Mouse (Mus musculus) ES-E14 (cell line): ENCODE results near the gene Grb10. TPM values are rescaled to one million over a fixed set of nuclear protein-coding genes. Genes with fewer than 3 reads are reported as not detected.

ENCODE experiments used
- DNase-seq: peaks from one replicate; pipeline ENCODE4 v3.0.0-alpha.2; 2013; ENCODE audit warnings: low read depth, low spot score
- H3K27ac ChIP-seq: 2 replicates; pipeline ENCODE4 v1.5.1; 2012; ENCODE audit warnings: low read depth, mild to moderate bottlenecking, low read length, moderate library complexity, mixed read lengths; ENCODE audit not compliant: poor library complexity, insufficient read depth, severe bottlenecking
- H3K36me3 ChIP-seq: 2 replicates; pipeline ENCODE4 v1.6.1; 2012; ENCODE audit warnings: mild to moderate bottlenecking, low read length, moderate library complexity, mixed read lengths; ENCODE audit not compliant: control insufficient read depth, poor library complexity, insufficient read depth, severe bottlenecking
- H3K4me1 ChIP-seq, 2 experiments: fragments of 150-350 bp in 1 of 2; sonication (generic) in 1 of 2; 2 replicates each; pipeline ENCODE4 v1.6.1; 2012; ENCODE audit warnings: low read length in 2 of 2, mild to moderate bottlenecking in 1 of 2, mixed read lengths in 1 of 2; ENCODE audit not compliant: control insufficient read depth in 2 of 2, insufficient read depth in 2 of 2, poor library complexity in 1 of 2
- H3K4me3 ChIP-seq, 2 experiments: fragments of 150-350 bp in 1 of 2; sonication (generic) in 1 of 2; 2 replicates each; pipeline ENCODE4 v1.5.1; 2012; ENCODE audit warnings: low read length in 2 of 2, low read depth in 1 of 2, mild to moderate bottlenecking in 1 of 2, mixed read lengths in 1 of 2; ENCODE audit not compliant: insufficient read depth in 1 of 2, poor library complexity in 1 of 2, severe bottlenecking in 1 of 2
- H3K9ac ChIP-seq: 2 replicates; pipeline ENCODE4 v1.6.1; 2012; ENCODE audit warnings: low read depth, mild to moderate bottlenecking, low read length, mixed read lengths; ENCODE audit not compliant: poor library complexity, insufficient read depth, severe bottlenecking
- H3K9me3 ChIP-seq: fragments of 150-350 bp; sonication (generic); 2 replicates; pipeline ENCODE4 v1.6.1; 2012; ENCODE audit warnings: low read depth, mild to moderate bottlenecking, low read length; ENCODE audit not compliant: control insufficient read depth, insufficient read depth
- CHD2 ChIP-seq: IDR thresholded peaks from 2 replicates; pipeline ENCODE4 v1.6.1; 2014; ENCODE audit warnings: mild to moderate bottlenecking, low read depth, low read length, inconsistent platforms
- HCFC1 ChIP-seq: IDR thresholded peaks from 2 replicates; pipeline ENCODE4 v1.6.1; 2012; ENCODE audit warnings: low read length, inconsistent platforms, borderline replicate concordance; ENCODE audit not compliant: insufficient read depth
- MAFK ChIP-seq: IDR thresholded peaks from 2 replicates; pipeline ENCODE4 v1.6.1; 2014; ENCODE audit warnings: mild to moderate bottlenecking, low read depth, low read length, inconsistent platforms; ENCODE audit not compliant: insufficient read depth
- ZC3H11A ChIP-seq: IDR thresholded peaks from 2 replicates; pipeline ENCODE4 v1.6.1; 2012; ENCODE audit warnings: low read depth, mild to moderate bottlenecking, inconsistent platforms, low read length, borderline replicate concordance
- ZNF384 ChIP-seq: IDR thresholded peaks from 2 replicates; pipeline ENCODE4 v1.6.1; 2012; ENCODE audit warnings: low read depth, low read length, inconsistent platforms
- in situ Hi-C, 2 experiments: fragments of 600-800 bp; cut with MboI; formaldehyde crosslinking; loops; one replicate each; pipeline ENCODE4 v1.15.1; 2025; ENCODE audit warnings: low sequenced_read_pairs in 2 of 2, inconsistent platforms in 1 of 2; ENCODE audit not compliant: unreplicated experiment in 2 of 2
- total RNA-seq: library from RNA; depleted of rRNA; stranded (reverse); fragments of 300-350 nt; gene quantifications from 2 replicates; pipeline ENCODE4 v1.2.3, GENCODE M21; 2012

Gene Grb10
- total RNA-seq, 1 experiment: 33.4 TPM

DNA sequence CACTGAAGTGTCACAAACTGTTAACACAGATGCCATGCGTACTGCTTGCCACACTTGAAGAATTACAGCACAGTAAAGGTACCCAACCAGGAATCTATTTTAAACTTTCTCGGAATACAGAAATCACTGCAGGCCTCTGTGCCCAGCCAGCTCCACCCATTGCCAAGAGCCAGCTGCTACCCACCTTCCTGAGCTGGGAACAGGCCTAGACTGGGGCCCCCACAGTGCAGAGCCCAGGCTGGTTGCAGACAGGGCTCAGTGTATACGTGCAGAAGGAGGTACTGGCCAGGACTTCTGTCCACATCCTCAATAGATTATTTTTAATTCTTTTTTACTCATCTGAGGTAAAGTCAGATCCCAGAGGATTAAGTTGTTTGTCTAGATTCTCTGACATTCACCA is 39.6 kb downstream of the Grb10 start:
- no peak overlapping the region for H3K4me3 ChIP-seq
- in situ Hi-C loops: no loop called here
- no peak for DNase-seq
- no peak overlapping the region for H3K27ac ChIP-seq
- H3K9me3 ChIP-seq: no peaks in the 10 kb centered on the region
- TF ChIP-seq HCFC1: no peak
- TF ChIP-seq CHD2: no peak
- TF ChIP-seq ZNF384: no peak
- no peak for TF ChIP-seq ZC3H11A
- no peak for TF ChIP-seq MAFK
- no peaks in the 10 kb centered on the region for H3K4me1 ChIP-seq
- H3K9ac ChIP-seq: no peak overlapping the region
- no peaks in the 10 kb centered on the region for H3K36me3 ChIP-seq

DNA sequence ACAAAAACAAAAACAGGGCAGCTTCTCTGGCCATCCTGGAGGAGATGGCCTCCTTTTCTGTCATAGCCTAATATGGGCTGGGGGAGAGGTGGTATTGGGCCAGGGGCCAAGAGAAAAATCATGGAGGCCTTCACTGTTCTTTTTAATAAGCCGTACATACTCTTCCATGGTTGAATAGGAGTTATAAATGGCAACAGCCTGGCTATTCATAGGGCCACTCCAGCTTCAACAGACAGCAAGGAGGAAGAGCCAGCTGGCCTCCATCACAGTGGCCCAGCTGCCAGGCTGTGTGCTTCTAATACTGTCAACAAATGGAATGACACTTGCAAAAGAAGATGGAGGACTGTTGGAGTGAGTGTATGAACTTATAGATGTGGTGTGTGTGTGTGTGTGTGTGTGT is 41.4 kb downstream of the Grb10 start:
- H3K4me3 ChIP-seq: no peak overlapping the region
- no peaks in the 10 kb centered on the region for H3K36me3 ChIP-seq
- DNase-seq: no peak
- no peak overlapping the region for H3K9ac ChIP-seq
- H3K27ac ChIP-seq: no peak overlapping the region
- TF ChIP-seq MAFK (no peak), HCFC1 (no peak), ZNF384 (no peak), CHD2 (no peak), ZC3H11A (no peak)
- in situ Hi-C loops: no loop called here
- no peaks in the 10 kb centered on the region for H3K4me1 ChIP-seq
- H3K9me3 ChIP-seq: no peaks in the 10 kb centered on the region

DNA sequence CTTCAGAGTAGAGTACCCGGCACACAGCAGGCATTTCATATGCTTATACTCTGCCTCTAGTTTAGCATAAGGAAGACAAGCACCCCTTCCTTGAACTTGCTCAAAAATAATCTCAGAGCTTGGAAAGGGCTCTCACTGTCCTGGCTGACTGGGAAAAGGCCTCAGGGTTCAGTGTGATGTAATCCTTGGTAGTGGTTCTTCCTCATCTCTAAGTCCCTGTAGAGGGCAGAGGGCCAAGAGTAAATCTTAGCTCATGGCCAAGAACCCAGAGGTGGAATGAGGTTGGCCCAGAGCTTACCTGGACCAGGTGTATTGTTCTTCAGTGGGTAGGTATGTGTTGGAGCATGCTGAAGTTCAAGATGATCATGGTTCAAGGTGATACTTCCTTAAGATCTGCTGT is 43.1 kb downstream of the Grb10 start:
- no peak for DNase-seq
- no peak overlapping the region for H3K27ac ChIP-seq
- in situ Hi-C loops: no loop called here
- no peaks in the 10 kb centered on the region for H3K4me1 ChIP-seq
- no peaks in the 10 kb centered on the region for H3K36me3 ChIP-seq
- no peak overlapping the region for H3K9ac ChIP-seq
- H3K9me3 ChIP-seq: no peaks in the 10 kb centered on the region
- no peak overlapping the region for H3K4me3 ChIP-seq
- TF ChIP-seq CHD2: no peak
- TF ChIP-seq MAFK: no peak
- no peak for TF ChIP-seq HCFC1
- TF ChIP-seq ZC3H11A: no peak
- no peak for TF ChIP-seq ZNF384

DNA sequence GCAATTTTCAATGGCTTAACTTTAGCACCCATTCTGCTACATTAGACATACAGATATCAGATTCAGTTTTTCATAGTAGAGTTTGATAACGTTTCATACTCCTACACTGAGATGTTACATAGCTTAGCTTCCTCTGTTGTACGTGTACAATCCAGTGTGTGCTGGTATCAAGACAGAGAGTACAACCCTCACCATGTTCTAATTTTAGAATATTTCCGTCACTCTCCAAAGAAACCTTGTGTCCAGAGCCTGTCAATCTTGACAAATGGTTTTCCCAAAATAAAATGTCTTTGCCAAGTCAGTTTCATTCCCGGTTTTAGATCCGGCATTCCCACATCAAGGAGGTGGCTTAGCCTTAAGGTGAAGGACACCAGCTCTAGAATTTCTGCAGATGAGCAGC is 44.7 kb downstream of the Grb10 start:
- Histone ChIP-seq H3K36me3 (no peaks in the 10 kb centered on the region), H3K9ac (no peak overlapping the region), H3K4me1 (no peaks in the 10 kb centered on the region), H3K4me3 (no peak overlapping the region), H3K9me3 (no peaks in the 10 kb centered on the region), H3K27ac (no peak overlapping the region)
- no peak for DNase-seq
- in situ Hi-C loops: no loop called here
- TF ChIP-seq MAFK: no peak
- no peak for TF ChIP-seq CHD2
- TF ChIP-seq HCFC1: no peak
- no peak for TF ChIP-seq ZC3H11A
- no peak for TF ChIP-seq ZNF384

DNA sequence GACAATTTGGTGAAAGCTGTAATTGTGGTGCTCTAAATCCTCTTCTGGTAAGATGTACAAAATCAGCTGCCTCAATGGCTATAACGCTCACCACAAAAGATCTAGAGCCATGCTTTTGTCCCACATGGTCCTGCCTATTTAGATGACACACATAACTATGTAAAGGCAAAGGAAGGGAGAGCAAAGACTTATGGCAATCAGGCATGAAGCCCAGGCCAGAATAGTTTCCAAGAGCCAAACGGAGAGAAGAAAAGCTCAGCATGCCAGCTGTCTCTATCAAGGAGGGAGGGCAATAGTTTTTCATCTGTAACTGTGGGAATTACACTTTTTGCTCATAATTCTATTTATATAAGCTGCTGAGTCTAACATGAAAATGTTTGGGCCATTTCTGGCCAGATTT is 45.3 kb downstream of the Grb10 start:
- in situ Hi-C loops: no loop called here
- no peak for DNase-seq
- TF ChIP-seq HCFC1: no peak
- no peak for TF ChIP-seq ZC3H11A
- TF ChIP-seq CHD2: no peak
- TF ChIP-seq MAFK: no peak
- TF ChIP-seq ZNF384: no peak

More for the DNA sequence above, 45.3 kb downstream of the Grb10 start:
- H3K9ac ChIP-seq: no peak overlapping the region
- H3K27ac ChIP-seq: no peak overlapping the region
- H3K4me3 ChIP-seq: no peak overlapping the region
- no peaks in the 10 kb centered on the region for H3K36me3 ChIP-seq
- H3K9me3 ChIP-seq: no peaks in the 10 kb centered on the region
- H3K4me1 ChIP-seq: no peaks in the 10 kb centered on the region
